Mouse (Mus musculus) induced T-regulatory cell, adult 2 months (primary cell): ENCODE results near the gene S1pr2.
A peak's percentile ranks its signal among the peaks of the same experiment; 100 is the strongest.

Experiments used
- DNase-seq: peaks from one replicate; pipeline ENCODE4 v3.0.0-alpha.2; 2012; ENCODE audit warnings: low read depth

Gene S1pr2

GRCm38 (mm10) chr9:21000811-21001210, 24.2 kb upstream of the S1pr2 start:
- DNase-seq = peak; percentile 50

DNA sequence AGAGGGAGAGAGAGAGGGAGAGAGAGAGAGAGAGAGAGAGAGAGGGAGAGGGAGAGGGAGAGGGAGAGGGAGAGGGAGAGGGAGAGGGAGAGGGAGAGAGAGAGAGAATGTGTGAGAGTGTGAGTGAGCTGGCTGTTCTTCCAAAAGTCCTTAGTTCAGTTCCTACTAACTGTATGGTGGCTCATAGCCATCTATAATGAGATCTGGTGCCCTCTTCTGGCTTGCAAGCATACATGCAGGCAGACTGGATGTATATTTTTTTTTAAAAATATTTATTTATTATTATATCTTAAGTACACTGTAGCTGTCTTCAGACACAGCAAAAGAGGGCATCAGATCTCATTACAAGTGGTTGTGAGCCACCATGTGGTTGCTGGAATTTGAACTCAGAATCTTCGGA, 21.8 kb upstream of the S1pr2 start:
- DNase-seq = peak; percentile 52

DNA sequence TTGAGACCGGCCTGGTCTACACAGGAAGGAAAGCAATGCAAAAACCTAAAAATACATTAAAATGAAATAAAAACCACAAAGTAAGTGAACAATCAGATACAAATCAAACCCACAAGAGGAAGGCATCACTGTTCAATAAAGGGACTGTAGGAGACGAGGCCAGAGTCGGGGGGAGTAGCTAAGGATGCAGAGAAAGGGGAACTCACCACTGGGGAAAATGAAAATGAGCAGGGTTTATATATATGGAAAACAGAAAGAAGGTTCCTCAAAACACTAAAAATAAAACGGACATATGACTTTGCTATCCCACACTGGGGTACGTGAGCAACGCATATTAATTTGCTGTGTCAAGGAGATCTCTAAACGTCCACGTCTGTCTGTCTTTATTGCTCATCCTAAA, 20.5 kb upstream of the S1pr2 start:
- DNase-seq = no peak

DNA sequence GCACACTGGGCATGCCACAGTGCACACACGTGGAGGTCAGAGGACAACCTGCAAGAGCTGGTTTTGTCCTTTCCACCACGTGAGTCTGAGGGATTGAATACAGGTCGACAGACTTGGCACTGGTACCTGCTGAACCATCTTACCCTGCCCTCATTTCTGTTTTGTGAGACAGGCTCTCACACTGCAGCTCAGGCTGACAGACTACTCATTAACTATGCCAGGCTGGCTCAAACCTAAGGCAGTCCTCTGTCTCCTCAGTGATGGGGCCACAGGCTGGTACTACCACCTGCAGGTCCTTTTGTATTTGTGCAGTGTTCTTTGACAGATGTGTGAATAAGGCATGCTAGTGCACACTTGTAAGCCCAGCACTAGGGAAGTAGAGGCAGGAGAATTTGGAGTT, 18.5 kb upstream of the S1pr2 start:
- no peak for DNase-seq

DNA sequence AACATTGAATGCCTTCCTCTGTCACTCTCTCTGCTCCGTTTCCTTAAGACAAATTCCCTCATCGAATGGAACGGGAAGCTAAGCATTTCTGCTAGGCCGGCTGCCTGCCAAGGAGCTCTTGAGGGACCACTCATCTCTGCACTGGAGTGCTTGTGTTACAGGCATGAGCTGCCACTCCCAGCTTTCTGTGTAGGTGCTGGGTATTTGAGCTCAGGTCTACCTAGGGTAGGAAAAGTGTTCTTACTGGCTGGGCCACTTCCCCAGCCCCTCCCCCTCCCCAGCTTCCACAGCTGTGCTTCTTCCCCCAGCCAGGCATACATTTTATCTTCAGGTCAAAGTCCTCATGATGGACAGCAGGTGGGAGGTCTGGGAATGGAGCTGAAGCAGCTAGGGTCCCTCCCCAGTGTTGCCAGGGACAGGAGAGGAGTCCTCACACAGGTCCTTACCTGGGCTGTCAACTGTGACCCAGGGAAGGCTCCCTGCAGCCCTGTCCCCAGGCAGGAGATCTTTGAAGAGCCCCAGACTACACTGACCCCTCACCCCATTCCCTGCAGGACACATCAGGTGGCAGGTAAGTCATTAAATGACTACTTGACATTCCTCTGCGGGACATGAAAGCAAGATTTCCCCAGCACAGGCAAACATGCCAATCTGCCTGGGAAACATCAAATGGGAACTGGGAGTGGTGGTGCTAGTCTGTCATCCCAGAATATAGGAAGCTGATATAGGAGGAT, 16.8 kb upstream of the S1pr2 start:
- no peak for DNase-seq

DNA sequence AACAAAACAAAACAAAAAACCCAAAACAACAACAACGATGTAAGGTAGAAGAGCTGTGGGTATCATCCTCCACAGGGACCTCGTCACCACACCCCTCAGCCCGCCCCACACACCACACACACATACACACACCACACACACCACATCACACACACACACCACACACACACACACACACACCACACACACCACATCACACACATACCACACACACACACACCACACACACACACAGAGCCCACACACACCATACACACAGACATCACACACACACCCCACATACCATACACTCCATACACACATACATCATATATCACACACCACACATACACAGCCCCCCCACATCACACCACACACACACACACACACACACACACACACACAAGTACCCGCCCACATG, 15.0 kb upstream of the S1pr2 start:
- DNase-seq = no peak

- no peak for DNase-seq
Measured at GRCm38 (mm10) chr9:20990861-20991260, 14.3 kb upstream of the S1pr2 start.

DNA sequence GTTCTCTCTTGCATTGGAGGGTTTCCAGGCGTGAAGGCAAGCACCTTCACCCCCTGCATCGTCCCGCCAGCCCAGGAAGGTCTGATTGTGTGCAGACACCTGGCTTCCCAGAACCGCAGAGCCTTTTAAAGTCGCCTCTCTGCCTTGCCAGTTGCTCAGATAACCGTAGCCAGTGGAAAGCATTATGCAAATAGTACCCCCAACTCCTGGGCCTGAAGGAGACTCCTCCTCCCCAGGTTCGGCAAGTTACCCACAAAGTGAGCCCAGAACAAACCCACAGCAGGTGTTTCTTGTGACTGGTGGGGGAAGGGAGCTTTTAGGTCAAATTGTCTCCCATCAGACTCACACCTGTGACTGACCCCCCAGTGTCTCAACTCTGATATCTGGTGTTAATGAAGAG, 11.4 kb upstream of the S1pr2 start:
- DNase-seq = no peak

- no peak for DNase-seq
Measured at GRCm38 (mm10) chr9:20986952-20987686, 10.5 kb upstream of the S1pr2 start.

GRCm38 (mm10) chr9:20983169-20983568, 6.6 kb upstream of the S1pr2 start:
- peak; percentile 63 for DNase-seq

DNA sequence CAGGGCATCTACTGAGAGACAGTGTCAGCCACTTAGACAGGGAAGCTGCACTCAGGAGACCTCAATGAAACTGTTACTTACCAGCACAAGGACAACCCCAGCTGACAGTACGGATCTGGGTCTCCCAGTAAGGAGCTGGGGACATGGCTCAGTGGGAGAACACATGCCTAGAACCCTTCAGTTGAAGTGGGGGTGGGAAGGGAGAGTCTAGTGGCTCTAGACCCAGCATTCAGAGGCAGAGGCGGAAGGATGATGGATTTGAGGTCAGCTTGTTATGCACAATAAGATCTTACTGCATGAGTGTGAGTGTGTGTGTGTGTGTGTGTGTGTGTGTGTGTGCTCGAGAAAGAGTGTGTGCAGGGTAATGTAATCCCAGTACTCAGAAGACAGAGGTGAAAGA, 5.6 kb upstream of the S1pr2 start:
- no peak for DNase-seq

GRCm38 (mm10) chr9:20979769-20980168, 3.2 kb upstream of the S1pr2 start:
- no peak for DNase-seq

DNA sequence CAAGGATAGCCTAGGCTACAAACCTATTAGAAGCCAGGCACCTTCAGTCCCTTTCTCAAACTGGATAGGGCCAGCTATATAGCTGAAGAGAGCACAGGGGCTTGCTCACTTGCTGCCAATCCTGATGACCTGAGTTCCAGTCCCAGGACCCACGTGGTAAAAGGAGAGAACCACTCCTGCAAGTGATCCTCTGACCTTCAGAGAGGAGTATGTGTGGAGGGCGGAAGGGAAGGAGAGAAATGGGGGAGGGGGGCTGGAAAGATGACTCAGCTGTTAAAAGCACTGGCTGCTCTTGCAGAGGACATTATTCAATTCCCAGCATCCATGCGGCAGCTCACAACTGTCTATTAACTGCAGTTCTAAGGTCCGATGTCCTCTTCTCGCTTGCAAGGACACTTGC, 2.6 kb upstream of the S1pr2 start:
- no peak for DNase-seq

GRCm38 (mm10) chr9:20978409-20979095, 2.0 kb upstream of the S1pr2 start:
- DNase-seq = no peak

DNA sequence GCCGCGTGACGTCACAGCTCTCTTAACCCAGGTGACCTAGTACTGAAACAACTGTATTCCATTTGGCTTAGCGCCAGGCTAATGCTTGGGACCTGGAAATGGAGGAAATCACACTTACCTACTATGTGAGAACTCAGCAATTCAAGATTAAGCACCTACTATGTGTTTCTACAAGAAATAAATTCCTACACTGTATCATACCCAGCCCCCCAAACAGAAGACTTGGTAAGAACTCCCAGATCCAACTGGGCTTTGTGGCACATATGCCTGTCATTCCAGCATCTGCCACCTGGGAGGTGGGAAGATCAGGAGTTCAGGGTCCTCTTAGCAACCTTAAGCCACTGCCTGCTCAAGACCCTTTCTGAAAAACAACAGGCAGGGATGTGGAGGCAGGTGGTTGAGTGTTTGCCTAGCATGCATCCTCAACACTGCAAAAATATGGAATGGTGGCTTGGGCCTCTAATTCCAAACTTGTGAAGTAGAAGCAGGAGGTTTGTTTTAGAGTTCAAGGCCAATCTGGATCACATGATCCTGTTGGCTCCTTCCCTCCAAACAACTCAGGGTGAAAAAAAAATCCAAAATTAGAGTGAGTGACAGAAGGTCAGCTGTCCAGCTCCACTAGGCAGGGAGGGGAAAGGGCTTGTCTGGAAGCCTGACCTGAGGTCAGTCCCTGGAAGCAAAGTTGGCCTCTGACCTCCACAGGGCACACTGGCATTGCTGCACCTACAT, 544 bp upstream of the S1pr2 start:
- DNase-seq = no peak

DNA sequence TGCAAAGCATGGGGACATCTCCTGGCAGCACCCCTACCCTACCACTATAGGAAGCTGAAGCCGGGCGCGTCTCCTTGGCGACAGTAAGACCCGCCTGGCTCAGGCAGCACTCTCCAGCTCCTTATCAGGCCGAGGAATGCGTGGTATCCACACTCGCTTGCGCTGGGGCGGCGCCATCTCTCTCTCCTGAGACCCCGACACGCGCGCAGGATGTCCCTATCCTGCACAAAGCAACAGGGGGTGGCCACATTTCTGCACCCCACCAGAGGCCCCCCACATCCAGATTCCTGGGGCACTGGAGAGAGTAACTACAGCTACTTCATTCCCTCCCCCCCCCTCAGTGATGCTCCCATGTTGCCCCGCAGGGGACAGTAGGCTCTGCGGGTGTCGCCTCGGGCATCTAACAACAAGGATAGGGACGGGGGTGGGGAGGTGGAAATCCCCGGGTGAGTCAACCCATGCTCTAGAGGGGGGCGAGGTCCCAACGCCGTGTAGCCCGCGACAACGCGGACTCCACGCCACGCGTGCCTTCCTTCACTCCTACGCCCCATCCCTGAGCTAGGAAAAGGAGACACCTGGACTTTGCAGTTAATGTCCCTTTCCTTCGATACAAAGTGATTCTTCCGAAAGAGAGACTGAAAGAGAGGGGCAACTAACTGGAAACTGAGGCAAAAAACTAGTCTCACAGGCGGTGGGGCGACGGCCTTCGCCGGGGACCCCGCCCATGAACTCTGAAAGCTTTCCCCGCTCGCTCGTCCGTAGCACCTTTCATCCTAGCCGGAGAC, 958 bp downstream of the S1pr2 start:
- DNase-seq = peak; percentile 72

DNA sequence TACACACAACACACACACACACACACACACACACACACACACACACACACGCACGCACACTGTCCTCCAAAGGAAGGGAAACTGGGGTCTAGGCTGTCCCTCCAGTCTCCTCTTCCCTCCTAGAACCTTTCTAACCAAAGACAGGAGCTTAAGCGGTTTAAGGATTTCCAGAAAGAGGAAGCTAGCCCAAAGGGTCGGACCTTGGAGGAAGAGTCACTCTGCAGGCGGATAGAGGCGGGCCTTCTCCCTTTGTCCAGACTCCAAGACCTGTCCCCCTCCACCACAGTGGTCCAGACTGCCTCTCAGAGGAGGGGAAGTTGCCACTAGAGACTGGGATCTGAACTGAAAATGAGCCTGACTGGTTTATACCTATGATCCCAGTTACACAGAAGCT, 2.9 kb downstream of the S1pr2 start:
- no peak for DNase-seq

DNA sequence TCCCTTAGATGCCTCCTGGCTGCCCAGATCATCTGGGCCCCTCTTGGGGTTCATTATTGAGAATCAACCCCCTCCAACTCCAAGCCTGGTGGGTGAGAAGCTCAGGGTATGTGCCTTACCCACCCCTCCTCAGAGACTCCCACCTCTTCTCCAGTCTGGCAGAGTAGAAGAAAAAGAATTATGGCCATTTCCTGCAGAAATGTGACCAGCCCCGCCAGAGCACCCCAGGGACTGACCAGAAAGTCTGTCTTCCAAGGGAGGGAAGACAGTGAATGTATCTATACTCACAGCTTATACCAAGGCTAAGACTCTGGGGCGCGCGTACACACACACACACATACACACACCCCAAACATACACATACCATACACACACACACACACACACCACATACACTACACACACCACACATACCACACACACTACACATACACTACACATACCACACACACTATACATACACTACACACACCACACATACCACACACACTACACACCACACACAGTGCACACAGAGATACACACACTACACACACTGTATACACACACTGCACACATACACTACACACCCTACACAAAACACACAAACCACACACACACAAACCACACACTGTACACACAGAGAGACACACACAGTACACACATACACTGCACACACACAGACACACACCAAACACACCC, 3.4 kb downstream of the S1pr2 start:
- no peak for DNase-seq

- DNase-seq = no peak
Measured at GRCm38 (mm10) chr9:20972141-20972992, 4.2 kb downstream of the S1pr2 start.

DNA sequence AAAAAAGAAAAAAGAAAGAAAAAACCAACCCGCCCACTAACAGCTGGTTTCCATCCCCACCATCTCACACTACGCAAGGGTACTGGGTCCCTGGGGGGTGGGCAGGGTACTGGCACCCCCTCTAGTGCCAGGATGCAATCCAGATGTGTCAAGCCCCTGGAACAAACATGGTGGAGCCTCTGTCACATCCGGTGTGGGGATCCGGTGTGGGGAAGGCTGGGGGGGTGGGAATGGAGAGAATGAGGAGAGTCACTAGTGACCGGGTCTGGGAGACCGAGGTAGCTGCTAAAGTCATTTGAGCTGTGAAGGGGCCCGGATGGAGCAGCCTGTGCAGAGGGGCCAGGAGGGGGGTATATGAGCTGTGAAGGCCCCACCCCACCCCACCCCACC, 4.8 kb downstream of the S1pr2 start:
- DNase-seq = no peak
